Mouse (Mus musculus) small intestine, adult 2 months (tissue): ENCODE data around the gene Tkfc. TPM values are rescaled to one million over a fixed set of nuclear protein-coding genes. Genes with fewer than 3 reads are reported as not detected.

Experiments used
- H3K27ac ChIP-seq: fragments of 200-500 bp; 2 replicates; pipeline ENCODE4 v1.5.1; 2012; ENCODE audit warnings: low read depth, low read length, control low read depth, inconsistent platforms; ENCODE audit not compliant: insufficient read depth
- H3K27me3 ChIP-seq: fragments of 200-500 bp; 2 replicates; pipeline ENCODE4 v1.6.1; 2012; ENCODE audit warnings: mild to moderate bottlenecking, moderate library complexity, low read length, inconsistent platforms; ENCODE audit not compliant: control insufficient read depth, insufficient read depth
- H3K36me3 ChIP-seq: fragments of 200-500 bp; 2 replicates; pipeline ENCODE4 v1.6.1; 2012; ENCODE audit warnings: mild to moderate bottlenecking, low read length, control low read depth, inconsistent platforms; ENCODE audit not compliant: control insufficient read depth, insufficient read depth
- H3K4me1 ChIP-seq: fragments of 200-500 bp; 2 replicates; pipeline ENCODE4 v1.6.1; 2012; ENCODE audit warnings: low read length, inconsistent platforms, mixed read lengths; ENCODE audit not compliant: control insufficient read depth, insufficient read depth, insufficient read length
- H3K4me3 ChIP-seq: fragments of 200-500 bp; 2 replicates; pipeline ENCODE4 v1.5.1; 2012; ENCODE audit warnings: low read depth, mild to moderate bottlenecking, control low read depth, inconsistent platforms, low read length, moderate library complexity
- CTCF ChIP-seq: fragments of 200-500 bp; IDR thresholded peaks from 2 replicates; pipeline ENCODE4 v1.5.1; 2012; ENCODE audit warnings: low read depth, mild to moderate bottlenecking, control low read depth, inconsistent platforms, low read length, moderate library complexity, mixed read lengths; ENCODE audit not compliant: insufficient replicate concordance, insufficient read length; ENCODE audit errors: extremely low read depth
- POLR2A ChIP-seq: fragments of 200-500 bp; IDR thresholded peaks from 2 replicates; pipeline ENCODE4 v1.6.1; 2012; ENCODE audit warnings: low read depth, mild to moderate bottlenecking, control low read depth, inconsistent platforms, low read length, moderate library complexity
- WGBS: fragments of 180-500 bp; shearing (Covaris S2); methylation state at CpG from one replicate; pipeline ENCODE4 v1.1.7; 2018; 5-methylcytosine and 5-hydroxymethylcytosine counted together
- polyA plus RNA-seq: library from polyadenylated mRNA; depleted of rRNA; stranded (reverse); fragments of >200 nt; gene quantifications from 2 replicates; pipeline ENCODE4 v1.2.3, GENCODE M21; 2012

The Tkfc gene
- polyA plus RNA-seq, 1 experiment = 224 TPM

DNA sequence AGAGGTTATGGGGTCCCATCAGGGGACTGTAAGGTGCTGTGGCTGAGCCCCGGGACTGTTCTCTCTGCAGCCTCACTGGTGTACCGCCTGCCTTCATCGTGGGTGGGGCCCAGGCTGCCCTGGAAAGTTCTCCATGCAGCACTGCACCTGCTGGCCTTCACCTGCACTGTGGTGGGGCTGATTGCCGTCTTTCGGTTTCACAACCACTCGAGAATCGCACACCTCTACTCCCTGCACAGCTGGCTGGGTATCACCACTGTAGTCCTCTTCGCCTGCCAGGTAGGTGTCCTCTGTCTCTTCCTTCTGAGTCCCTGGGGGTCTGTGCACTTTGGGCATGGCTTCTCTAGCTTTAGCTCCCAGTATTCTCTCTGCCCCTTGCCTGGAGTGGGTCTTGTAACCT lies 20.3 kb downstream of the Tkfc start:
- 30% methylated on average over 8 of the region's 8 CpGs for WGBS
- Histone ChIP-seq H3K4me3 (no peak overlapping the region), H3K4me1 (peaks cover 3% of the 10 kb centered on the region; the same call in 1 of the 2 replicates), H3K27me3 (no peaks in the 10 kb centered on the region), H3K27ac (no peak overlapping the region; the same call in 1 of the 2 replicates), H3K36me3 (peaks cover 25% of the 10 kb centered on the region)
- TF ChIP-seq CTCF = no peak
- TF ChIP-seq POLR2A = no peak

DNA sequence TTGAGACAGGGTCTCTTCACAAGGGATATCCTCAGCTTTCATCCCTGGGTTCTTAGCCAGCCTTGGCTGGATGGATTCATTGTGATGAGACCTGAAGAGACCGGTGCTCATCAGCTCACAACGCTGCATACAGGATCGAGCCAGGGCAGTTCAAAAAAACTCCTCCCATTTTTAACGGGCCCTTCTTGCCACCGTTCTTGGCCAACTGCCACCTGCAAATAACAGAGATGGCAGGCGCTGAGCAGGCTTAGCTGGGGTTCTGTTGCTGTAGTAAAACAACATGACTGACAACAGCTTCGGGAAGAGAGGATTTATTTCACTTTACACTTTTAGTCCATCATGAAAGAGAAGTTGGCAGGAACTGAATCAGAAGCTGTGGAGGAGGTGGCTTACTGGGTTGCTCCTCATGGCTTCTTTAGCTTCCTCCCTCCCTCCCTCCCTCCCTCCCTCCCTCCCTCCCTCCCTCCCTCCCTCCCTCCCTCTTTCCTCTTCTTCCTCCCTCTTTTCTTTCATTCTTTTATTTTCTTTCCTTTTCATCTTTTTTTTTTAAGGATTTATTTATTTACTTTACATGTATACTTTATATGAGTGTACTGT lies 21.8 kb downstream of the Tkfc start:
- 15% methylated on average over 7 of the region's 7 CpGs for WGBS
- H3K4me3 ChIP-seq = no peak overlapping the region
- no peak for TF ChIP-seq POLR2A
- no peak for TF ChIP-seq CTCF
- H3K4me1 ChIP-seq = peaks cover 3% of the 10 kb centered on the region; the same call in 1 of the 2 replicates
- H3K27me3 ChIP-seq = no peaks in the 10 kb centered on the region
- peaks cover 25% of the 10 kb centered on the region for H3K36me3 ChIP-seq
- H3K27ac ChIP-seq = no peak overlapping the region

DNA sequence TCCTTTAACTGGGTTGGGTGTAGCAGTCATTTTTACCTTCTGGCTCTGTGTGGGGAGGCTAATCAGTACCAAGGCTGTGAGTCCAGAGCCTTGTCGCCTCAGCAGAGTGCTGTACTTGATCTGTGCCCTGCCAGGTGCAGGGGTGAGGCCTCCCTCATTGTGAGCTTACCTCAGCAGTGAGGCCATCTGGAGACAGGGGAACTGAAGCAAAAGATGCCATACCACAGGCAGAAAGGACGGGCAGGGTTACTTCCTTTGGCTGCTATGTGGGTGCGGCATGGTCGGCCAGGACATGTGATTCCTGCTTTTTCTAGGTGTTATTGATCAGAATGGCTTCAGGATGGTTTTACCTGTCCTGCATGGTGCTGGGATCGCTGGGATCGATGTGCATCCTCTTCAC lies 23.5 kb downstream of the Tkfc start:
- TF ChIP-seq CTCF (no peak), POLR2A (no peak)

DNA sequence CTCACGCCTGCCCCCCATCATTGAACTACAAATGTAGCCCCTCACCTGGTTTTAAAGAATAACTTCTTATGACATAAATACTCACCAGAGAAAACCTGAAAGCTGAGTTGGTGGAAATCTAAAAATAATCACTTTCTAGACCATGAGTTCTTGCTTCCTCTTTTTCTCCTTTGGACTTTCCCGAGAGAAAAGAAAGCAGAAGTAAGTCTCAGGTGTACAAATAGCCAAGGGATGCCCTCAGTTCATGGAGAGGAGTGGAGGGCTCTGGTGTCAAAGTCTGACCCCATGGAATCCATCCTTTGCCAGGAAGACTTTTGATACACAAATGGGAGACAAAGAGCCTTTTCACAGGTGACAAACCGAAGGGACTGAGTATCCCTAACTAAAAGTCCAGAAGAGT lies 24.7 kb downstream of the Tkfc start:
- no peak for TF ChIP-seq CTCF
- no peak for TF ChIP-seq POLR2A
- Histone ChIP-seq H3K4me3 (no peak overlapping the region), H3K36me3 (peaks cover 12% of the 10 kb centered on the region), H3K27ac (no peak overlapping the region), H3K27me3 (no peaks in the 10 kb centered on the region), H3K4me1 (peaks cover 3% of the 10 kb centered on the region; the same call in 1 of the 2 replicates)
- 71% methylated on average over 3 of the region's 3 CpGs for WGBS

More for the DNA sequence above, 23.5 kb downstream of the Tkfc start:
- no peaks in the 10 kb centered on the region for H3K27me3 ChIP-seq
- H3K27ac ChIP-seq = no peak overlapping the region
- H3K4me3 ChIP-seq = no peak overlapping the region
- H3K36me3 ChIP-seq = peaks cover 15% of the 10 kb centered on the region
- WGBS = 91% methylated on average over 6 of the region's 6 CpGs
- peaks cover 3% of the 10 kb centered on the region; the same call in 1 of the 2 replicates for H3K4me1 ChIP-seq

DNA sequence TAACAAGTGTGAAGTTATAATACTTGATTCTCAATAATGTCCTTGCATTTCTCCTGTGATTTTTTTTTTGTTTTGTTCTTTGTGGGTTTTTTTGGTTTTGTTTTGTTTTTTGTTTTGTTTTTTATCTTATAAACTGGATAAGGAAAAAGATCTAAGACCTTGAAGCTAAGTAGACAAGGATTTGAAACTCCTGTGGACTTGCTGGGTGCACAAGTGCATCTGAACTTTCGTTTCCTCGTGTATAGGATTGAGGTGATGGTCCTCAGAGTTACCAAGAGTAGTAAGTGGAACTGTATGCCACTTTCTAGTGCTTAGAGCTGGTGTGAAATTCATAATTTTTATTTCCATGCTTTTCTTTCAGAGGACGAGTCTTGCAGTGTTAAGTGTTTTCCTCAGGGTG lies 25.4 kb downstream of the Tkfc start:
- Histone ChIP-seq H3K27ac (no peak overlapping the region), H3K4me3 (no peak overlapping the region), H3K4me1 (peaks cover under 1% of the 10 kb centered on the region; the same call in 1 of the 2 replicates), H3K27me3 (no peaks in the 10 kb centered on the region), H3K36me3 (peaks cover 10% of the 10 kb centered on the region)
- WGBS = 82% methylated on average over 3 of the region's 3 CpGs
- TF ChIP-seq POLR2A (no peak), CTCF (no peak)

DNA sequence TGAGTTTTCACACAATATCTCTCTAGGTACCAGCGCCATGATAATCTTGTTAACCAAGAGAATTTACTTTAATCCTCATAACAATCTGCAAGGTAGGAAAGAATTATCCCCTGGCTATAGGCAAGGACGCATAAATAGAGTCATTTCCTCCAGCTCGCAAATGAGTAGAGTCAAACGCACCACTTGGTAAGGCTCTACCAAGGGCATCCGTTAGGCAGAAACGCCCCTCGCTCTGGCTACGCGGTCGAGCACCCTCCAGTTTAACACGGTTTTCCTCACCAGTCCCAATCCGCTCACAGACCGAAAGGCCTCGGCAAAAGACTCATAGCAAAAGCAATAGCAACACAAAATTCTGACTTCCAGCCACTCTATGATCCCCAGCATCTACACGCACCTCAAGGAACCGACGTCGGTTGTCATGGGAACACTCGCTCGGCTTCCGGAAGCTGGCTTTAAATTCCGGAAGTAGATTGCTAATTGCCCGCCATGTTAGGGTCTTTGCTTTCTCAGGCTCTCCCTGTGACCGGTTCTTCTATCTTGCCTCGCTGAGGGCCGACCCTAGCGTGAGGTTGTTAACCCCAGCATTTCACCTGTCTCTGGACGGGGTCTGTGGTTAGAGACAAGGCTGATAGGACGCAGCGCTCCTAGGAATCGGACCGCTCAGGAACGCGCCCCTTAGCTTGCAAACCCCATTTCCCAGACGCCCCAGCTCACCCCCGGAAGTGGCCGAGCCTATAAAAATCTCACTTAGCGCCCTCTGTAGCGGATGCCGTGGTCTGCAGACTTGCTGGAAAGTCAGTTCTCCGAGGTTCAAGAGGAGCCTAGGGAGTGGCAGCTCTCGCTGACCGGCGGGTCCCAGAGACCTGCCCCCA lies 28.5 kb downstream of the Tkfc start, which contains the start of the genes Cyb561a3 and Tmem138:
Gene Cyb561a3 (plus strand): TSS at position 483 of the 872 bp plus-strand sequence.
Gene Tmem138 (minus strand): TSS at position 673 of the 872 bp plus-strand sequence.
- TF ChIP-seq POLR2A (peak; percentile 95), CTCF (no peak)

DNA sequence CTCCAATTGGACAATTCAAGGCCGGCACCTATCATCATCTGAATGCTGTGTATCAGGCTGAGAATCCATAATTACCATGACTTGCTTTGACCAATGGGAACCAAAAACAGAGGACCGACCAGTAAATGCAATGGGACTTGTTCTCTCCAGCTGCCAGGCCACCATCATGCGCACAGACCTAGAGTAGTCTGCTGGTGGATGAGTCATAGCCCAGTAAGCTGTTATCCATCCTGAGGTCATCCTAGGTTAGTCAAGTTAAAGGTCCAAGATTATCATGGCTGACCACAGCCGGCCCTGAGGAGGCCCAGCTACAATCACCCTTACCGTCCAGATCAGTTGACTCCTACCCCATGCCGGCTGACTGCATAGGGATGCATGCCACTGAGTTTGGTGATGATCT lies 35.8 kb downstream of the Tkfc start:
- Histone ChIP-seq H3K27me3 (0 out of 2 replicates have a peak, but pooled peaks cover 3% of the 10 kb centered on the region), H3K4me1 (0 out of 2 replicates have a peak, but pooled peaks cover 2% of the 10 kb centered on the region), H3K4me3 (no peak overlapping the region), H3K36me3 (peaks cover 6% of the 10 kb centered on the region; the same call in 1 of the 2 replicates), H3K27ac (no peak overlapping the region)
- WGBS = 92% methylated on average over 6 of the region's 6 CpGs
- TF ChIP-seq POLR2A (no peak), CTCF (no peak)

More for the DNA sequence above, 28.5 kb downstream of the Tkfc start, which contains the start of the genes Cyb561a3 and Tmem138:
- Histone ChIP-seq H3K27me3 (no peaks in the 10 kb centered on the region), H3K4me1 (no peaks in the 10 kb centered on the region), H3K4me3 (peak within 1 kb of the TSS; percentile 85), H3K36me3 (peaks cover 12% of the 10 kb centered on the region; the same call in 1 of the 2 replicates), H3K27ac (peak within 1 kb of the TSS; percentile 89)
- WGBS = under 1% methylated on average over 44 of the region's 44 CpGs
